Mouse (Mus musculus) embryonic facial prominence, embryonic 14.5 days (tissue): ENCODE measurements around the gene Gna15. TPM values are rescaled to one million over a fixed set of nuclear protein-coding genes. Genes with fewer than 3 reads are reported as not detected.

ENCODE experiments used
- ATAC-seq: fragments of 200-750 bp; cut with Nextera tagmentation; 2 replicates; pipeline ENCODE4 v1.8.0; 2017; ENCODE audit warnings: low read depth, moderate number of reproducible peaks, moderate TSS enrichment
- DNase-seq: peaks from one replicate; pipeline ENCODE4 v3.0.0-alpha.2; 2015; ENCODE audit warnings: low spot score
- H3K27ac ChIP-seq: fragments of 300-500 bp; sonication (generic); replicated peaks from 2 replicates; pipeline ENCODE4 v1.5.1; 2014; ENCODE audit warnings: low read depth, mild to moderate bottlenecking, low read length, moderate library complexity
- H3K27me3 ChIP-seq: fragments of 300-500 bp; sonication (generic); replicated peaks from 2 replicates; pipeline ENCODE4 v1.6.1; 2014; ENCODE audit warnings: low read length; ENCODE audit not compliant: control insufficient read depth, insufficient read depth
- H3K36me3 ChIP-seq: fragments of 300-500 bp; sonication (generic); 2 replicates; pipeline ENCODE4 v1.6.1; 2014; ENCODE audit warnings: low read length, mixed read lengths; ENCODE audit not compliant: control insufficient read depth, insufficient read depth
- H3K4me1 ChIP-seq: fragments of 300-500 bp; sonication (generic); 2 replicates; pipeline ENCODE4 v1.6.1; 2014; ENCODE audit warnings: antibody characterized with exemption, low read length; ENCODE audit not compliant: control insufficient read depth, insufficient read depth
- H3K4me2 ChIP-seq: fragments of 300-500 bp; sonication (generic); 2 replicates; pipeline ENCODE4 v1.6.1; 2014; ENCODE audit warnings: low read depth, mild to moderate bottlenecking, low read length, moderate library complexity, mixed read lengths
- H3K4me3 ChIP-seq: fragments of 300-500 bp; sonication (generic); 2 replicates; pipeline ENCODE4 v1.5.1; 2014; ENCODE audit warnings: low read depth, mild to moderate bottlenecking, low read length
- H3K9ac ChIP-seq: fragments of 300-500 bp; sonication (generic); 2 replicates; pipeline ENCODE4 v1.6.1; 2014; ENCODE audit warnings: low read depth, mild to moderate bottlenecking, low read length, moderate library complexity, mixed read lengths
- H3K9me3 ChIP-seq: fragments of 300-500 bp; sonication (generic); 2 replicates; pipeline ENCODE4 v1.6.1; 2016; ENCODE audit warnings: low read length; ENCODE audit not compliant: control insufficient read depth
- WGBS: fragments of 180-500 bp; shearing (Covaris S2); extraction: QIAGEN DNeasy Blood & Tissue Kit; methylation state at CpG from one replicate; pipeline ENCODE4 v1.1.7; 2014; 5-methylcytosine and 5-hydroxymethylcytosine counted together
- polyA plus RNA-seq: library from polyadenylated mRNA; unstranded; fragments of >200 nt; fragmentation: Nextera tagmentation; extraction: Ambion mirVana; gene quantifications from 2 replicates; pipeline ENCODE4 v1.2.1, GENCODE M21; 2014

Gene Gna15
- polyA plus RNA-seq, 1 experiment from 2014 or later = 3.1 TPM

- Histone ChIP-seq H3K4me2 (peak overlapping the region; percentile 22), H3K9me3 (no peaks in the 10 kb centered on the region; the same call in 1 of the 2 replicates), H3K4me1 (0 out of 2 replicates have a peak, but pooled peaks cover 5% of the 10 kb centered on the region), H3K4me3 (no peak overlapping the region), H3K36me3 (no peaks in the 10 kb centered on the region), H3K27me3 (peaks cover 91% of the 10 kb centered on the region), H3K27ac (no peak overlapping the region), H3K9ac (no peak overlapping the region)
- DNase-seq (no peak), ATAC-seq (no peak)
- WGBS = 4% methylated on average over 14 of the region's 16 CpGs
These were observed 62.2 kb downstream of the Gna15 start for GRCm38 (mm10) chr10:81461673-81462414.

DNA sequence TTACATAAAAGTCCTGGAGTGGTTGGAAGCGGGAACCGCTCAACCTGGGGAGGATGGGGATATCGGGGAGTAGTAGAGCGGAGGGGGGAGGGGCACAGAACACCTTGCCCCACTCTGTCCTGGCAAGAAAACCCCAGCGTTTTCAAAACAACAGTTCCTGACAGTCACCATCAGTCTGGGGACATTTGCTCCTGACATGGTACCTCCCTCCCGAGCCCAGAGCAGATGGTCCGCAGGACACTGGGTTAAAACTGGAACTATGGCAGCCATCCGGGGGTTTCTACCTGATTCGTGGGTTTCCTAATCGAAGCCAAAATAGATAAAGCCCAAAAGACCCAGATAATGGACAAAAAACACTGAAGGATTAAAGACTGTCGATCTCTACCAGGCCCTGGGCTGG lies 63.1 kb downstream of the Gna15 start:
- WGBS = 41% methylated on average over 11 of the region's 11 CpGs
- DNase-seq (no peak), ATAC-seq (no peak)
- H3K4me2 ChIP-seq = no peak overlapping the region
- H3K36me3 ChIP-seq = no peaks in the 10 kb centered on the region
- no peak overlapping the region for H3K27ac ChIP-seq
- 0 out of 2 replicates have a peak, but pooled peaks cover 5% of the 10 kb centered on the region for H3K4me1 ChIP-seq
- no peaks in the 10 kb centered on the region; the same call in 1 of the 2 replicates for H3K9me3 ChIP-seq
- H3K9ac ChIP-seq = no peak overlapping the region
- H3K27me3 ChIP-seq = peaks cover 94% of the 10 kb centered on the region
- no peak overlapping the region for H3K4me3 ChIP-seq

GRCm38 (mm10) chr10:81460471-81460870 lies 63.6 kb downstream of the Gna15 start:
- no peak overlapping the region for H3K9ac ChIP-seq
- H3K36me3 ChIP-seq = no peaks in the 10 kb centered on the region
- 0 out of 2 replicates have a peak, but pooled peaks cover 5% of the 10 kb centered on the region for H3K4me1 ChIP-seq
- no peaks in the 10 kb centered on the region; the same call in 1 of the 2 replicates for H3K9me3 ChIP-seq
- H3K4me3 ChIP-seq = no peak overlapping the region
- ATAC-seq (no peak), DNase-seq (no peak)
- H3K27me3 ChIP-seq = peaks cover 94% of the 10 kb centered on the region
- no peak overlapping the region for H3K27ac ChIP-seq
- H3K4me2 ChIP-seq = 0 out of 2 replicates have a peak overlapping the region, but pooled peaks have one; percentile 10
- WGBS = 29% methylated on average over 17 of the region's 20 CpGs

DNA sequence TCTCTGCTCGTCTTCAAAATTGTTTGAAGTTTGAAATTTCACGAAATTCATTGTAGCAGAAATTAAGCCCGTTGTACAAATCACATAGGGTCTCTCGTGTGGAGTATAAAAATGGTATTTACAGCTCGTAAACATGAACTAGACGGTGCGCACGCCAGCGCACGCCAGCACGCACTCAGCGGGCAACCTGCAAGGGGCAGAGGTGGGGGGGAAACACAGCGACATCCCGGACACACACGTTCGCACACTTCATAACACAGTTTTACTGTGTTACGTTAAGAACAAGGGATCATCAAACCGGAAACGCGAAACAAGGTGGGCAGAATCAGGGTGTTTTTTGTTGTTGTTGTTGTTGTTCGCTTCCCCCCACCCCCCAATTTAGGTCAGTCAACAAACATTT lies 64.6 kb downstream of the Gna15 start:
- WGBS = 71% methylated on average over 21 of the region's 21 CpGs
- Histone ChIP-seq H3K4me2 (no peak overlapping the region), H3K9ac (no peak overlapping the region), H3K4me3 (no peak overlapping the region), H3K36me3 (no peaks in the 10 kb centered on the region), H3K27ac (no peak overlapping the region), H3K27me3 (peaks cover 94% of the 10 kb centered on the region), H3K4me1 (0 out of 2 replicates have a peak, but pooled peaks cover under 1% of the 10 kb centered on the region), H3K9me3 (no peaks in the 10 kb centered on the region; the same call in 1 of the 2 replicates)
- no peak for ATAC-seq
- DNase-seq = no peak

DNA sequence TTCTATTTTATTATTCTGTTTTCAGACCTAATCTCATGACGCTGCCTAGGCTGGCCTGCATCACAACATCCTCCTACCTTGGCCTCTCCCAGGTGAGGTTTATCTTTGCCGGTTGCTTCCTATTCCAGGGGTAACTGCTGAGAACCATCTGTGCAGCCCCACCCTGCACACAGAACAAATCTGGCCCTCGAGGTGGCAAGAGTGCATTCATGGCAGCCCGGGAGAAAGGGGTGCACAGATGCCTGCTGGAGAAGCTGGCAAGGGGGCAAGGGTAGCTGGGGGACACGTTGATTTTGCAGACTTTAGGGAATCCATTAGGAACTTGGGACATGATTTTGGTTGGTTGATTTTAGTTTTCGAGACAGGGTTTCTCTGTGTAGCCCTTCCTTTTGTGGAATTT lies 65.8 kb downstream of the Gna15 start:
- ATAC-seq (no peak), DNase-seq (no peak)
- Histone ChIP-seq H3K9me3 (no peaks in the 10 kb centered on the region; the same call in 1 of the 2 replicates), H3K9ac (no peak overlapping the region), H3K27ac (no peak overlapping the region), H3K36me3 (no peaks in the 10 kb centered on the region), H3K4me2 (no peak overlapping the region), H3K4me1 (no peaks in the 10 kb centered on the region), H3K27me3 (peaks cover 94% of the 10 kb centered on the region), H3K4me3 (no peak overlapping the region)
- WGBS = 83% methylated on average over 6 of the region's 6 CpGs

DNA sequence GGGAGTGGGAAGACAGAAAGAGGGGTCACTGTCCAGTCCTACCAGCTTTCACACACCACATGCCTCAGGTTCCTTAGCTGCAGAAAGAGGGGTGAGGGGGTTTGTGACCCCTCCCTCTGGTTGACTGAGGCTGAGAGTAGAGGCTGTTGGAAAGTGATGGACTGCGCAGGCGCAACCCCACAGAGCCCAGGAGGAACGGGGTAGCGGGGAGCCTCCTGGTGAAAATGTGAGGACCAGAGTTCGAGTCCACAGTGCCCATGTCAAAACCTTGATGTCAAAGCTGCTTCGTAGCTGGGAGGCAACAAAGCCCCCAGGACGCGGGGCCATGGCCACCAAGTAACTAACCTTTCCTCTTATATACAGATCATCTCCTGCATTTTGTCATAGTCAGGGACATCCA lies 66.4 kb downstream of the Gna15 start:
- ATAC-seq = no peak
- no peaks in the 10 kb centered on the region; the same call in 1 of the 2 replicates for H3K9me3 ChIP-seq
- DNase-seq = no peak
- H3K27me3 ChIP-seq = peaks cover 94% of the 10 kb centered on the region
- H3K4me2 ChIP-seq = no peak overlapping the region
- H3K27ac ChIP-seq = no peak overlapping the region
- H3K4me1 ChIP-seq = no peaks in the 10 kb centered on the region
- no peaks in the 10 kb centered on the region for H3K36me3 ChIP-seq
- H3K9ac ChIP-seq = no peak overlapping the region
- WGBS = 73% methylated on average over 8 of the region's 8 CpGs
- no peak overlapping the region for H3K4me3 ChIP-seq

GRCm38 (mm10) chr10:81456983-81457563 lies 67.0 kb downstream of the Gna15 start:
- peaks cover 94% of the 10 kb centered on the region for H3K27me3 ChIP-seq
- ATAC-seq = no peak

DNA sequence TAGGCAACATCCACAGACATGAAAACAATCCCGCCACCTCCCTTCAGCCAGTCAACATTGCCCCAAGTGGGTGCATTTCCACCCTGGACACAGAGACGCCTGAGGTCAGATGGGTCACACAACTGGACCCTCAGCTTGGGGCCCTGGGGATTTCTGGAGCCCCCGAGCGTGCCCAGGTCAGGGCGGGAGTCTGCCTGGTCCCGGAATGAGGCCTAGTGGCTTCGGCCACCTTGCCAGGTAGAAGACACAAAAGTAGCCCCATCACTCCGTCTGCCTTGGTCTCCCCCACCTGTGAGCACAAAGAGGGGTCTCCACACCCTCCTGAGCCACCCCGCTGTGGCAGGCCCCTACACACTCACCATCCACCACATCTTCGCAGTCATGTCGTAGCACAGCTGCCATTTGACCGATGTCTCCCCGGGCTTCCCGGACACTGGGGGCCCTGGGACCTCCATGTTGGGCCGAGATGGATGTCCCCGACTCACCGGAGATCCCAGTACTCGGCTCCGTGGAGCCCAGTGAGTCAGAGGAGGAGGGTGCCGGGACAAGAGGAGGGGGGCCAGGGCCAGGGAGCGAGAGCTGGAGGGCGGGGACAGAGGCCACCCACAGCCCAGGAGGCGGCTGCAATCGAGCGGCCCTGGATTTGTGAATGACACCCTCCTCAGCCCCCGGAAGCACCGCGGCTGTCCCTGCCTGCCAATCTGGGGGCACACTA lies 68.7 kb downstream of the Gna15 start, which contains the start of gene Nfic:
TSS of gene Nfic (minus strand) at position 455 of the 715 bp plus-strand sequence.
- 63% methylated on average over 24 of the region's 28 CpGs for WGBS
- Histone ChIP-seq H3K4me2 (no peak within 1 kb of the TSS), H3K27me3 (peaks cover 93% of the 10 kb centered on the region), H3K9ac (no peak within 1 kb of the TSS), H3K4me1 (no peaks in the 10 kb centered on the region), H3K27ac (no peak within 1 kb of the TSS), H3K36me3 (no peaks in the 10 kb centered on the region), H3K9me3 (no peaks in the 10 kb centered on the region; the same call in 1 of the 2 replicates), H3K4me3 (no peak within 1 kb of the TSS)
- ATAC-seq (no peak), DNase-seq (no peak)

More at GRCm38 (mm10) chr10:81456983-81457563, 67.0 kb downstream of the Gna15 start:
- 56% methylated on average over 12 of the region's 12 CpGs for whole genome bisulfite sequencing
- Histone ChIP-seq H3K9me3 (no peaks in the 10 kb centered on the region; the same call in 1 of the 2 replicates), H3K4me2 (no peak overlapping the region), H3K4me3 (no peak overlapping the region), H3K36me3 (no peaks in the 10 kb centered on the region), H3K27ac (no peak overlapping the region), H3K9ac (no peak overlapping the region), H3K4me1 (no peaks in the 10 kb centered on the region)
- DNase-seq = no peak
